Mouse (Mus musculus) embryonic fibroblast, embryonic 13.5 days (primary cell): Measurements from ENCODE around the gene St8sia1. TPM values are rescaled to one million over a fixed set of nuclear protein-coding genes. Genes with fewer than 3 reads are reported as not detected.

Experiments used
- H3K27ac ChIP-seq: 2 replicates; pipeline ENCODE4 v1.5.1; 2012; ENCODE audit warnings: low read length, control low read depth, inconsistent platforms; ENCODE audit not compliant: insufficient read depth
- H3K4me1 ChIP-seq: 2 replicates; pipeline ENCODE4 v1.6.1; 2011; ENCODE audit warnings: low read length; ENCODE audit not compliant: control insufficient read depth, insufficient read depth
- H3K4me3 ChIP-seq: 2 replicates; pipeline ENCODE4 v1.5.1; 2011; ENCODE audit warnings: mild to moderate bottlenecking, control low read depth, low read length; ENCODE audit not compliant: insufficient read depth
- CTCF ChIP-seq: IDR thresholded peaks from 2 replicates; pipeline ENCODE4 v1.5.1; 2011; ENCODE audit warnings: mild to moderate bottlenecking, control low read depth, low read length, moderate library complexity, borderline replicate concordance; ENCODE audit not compliant: insufficient read depth
- POLR2A ChIP-seq: IDR thresholded peaks from 2 replicates; pipeline ENCODE4 v1.6.1; 2011; ENCODE audit warnings: low read depth, mild to moderate bottlenecking, control low read depth, low read length, moderate library complexity
- polyA plus RNA-seq: library from polyadenylated mRNA; stranded (reverse); fragments of >200 nt; gene quantifications from 2 replicates; pipeline ENCODE4 v1.2.4, GENCODE M21; 2011; ENCODE audit warnings: low read depth; ENCODE audit not compliant: missing spikeins, insufficient read length

St8sia1 gene
- polyA plus RNA-seq, 1 experiment = 0.07 TPM

- no peak for TF ChIP-seq POLR2A
- TF ChIP-seq CTCF = no peak
- no peaks in the 10 kb centered on the region for H3K4me1 ChIP-seq
- no peak overlapping the region for H3K27ac ChIP-seq
Measured at GRCm38 (mm10) chr6:142946069-142946871, 18.0 kb downstream of the St8sia1 start.

GRCm38 (mm10) chr6:142945461-142945860, 18.8 kb downstream of the St8sia1 start:
- no peak for TF ChIP-seq CTCF
- no peak for TF ChIP-seq POLR2A
- no peak overlapping the region for H3K27ac ChIP-seq
- H3K4me3 ChIP-seq = no peak overlapping the region
- H3K4me1 ChIP-seq = no peaks in the 10 kb centered on the region

More at GRCm38 (mm10) chr6:142946069-142946871, 18.0 kb downstream of the St8sia1 start:
- H3K4me3 ChIP-seq = no peak overlapping the region

GRCm38 (mm10) chr6:142944470-142944869, 19.8 kb downstream of the St8sia1 start:
- Histone ChIP-seq H3K4me3 (no peak overlapping the region), H3K4me1 (no peaks in the 10 kb centered on the region), H3K27ac (no peak overlapping the region)
- TF ChIP-seq CTCF (no peak), POLR2A (no peak)

GRCm38 (mm10) chr6:142943419-142943818, 20.8 kb downstream of the St8sia1 start:
- no peak overlapping the region for H3K27ac ChIP-seq
- no peak for TF ChIP-seq CTCF
- TF ChIP-seq POLR2A = no peak
- no peak overlapping the region for H3K4me3 ChIP-seq
- no peaks in the 10 kb centered on the region for H3K4me1 ChIP-seq

GRCm38 (mm10) chr6:142941596-142942381, 22.5 kb downstream of the St8sia1 start:
- Histone ChIP-seq H3K4me1 (no peaks in the 10 kb centered on the region), H3K27ac (no peak overlapping the region), H3K4me3 (no peak overlapping the region)
- TF ChIP-seq CTCF = no peak
- no peak for TF ChIP-seq POLR2A

GRCm38 (mm10) chr6:142941078-142941477, 23.2 kb downstream of the St8sia1 start:
- TF ChIP-seq CTCF = no peak
- TF ChIP-seq POLR2A = no peak
- Histone ChIP-seq H3K27ac (no peak overlapping the region), H3K4me1 (no peaks in the 10 kb centered on the region), H3K4me3 (no peak overlapping the region)

- no peaks in the 10 kb centered on the region for H3K4me1 ChIP-seq
- no peak overlapping the region for H3K4me3 ChIP-seq
- TF ChIP-seq CTCF (no peak), POLR2A (no peak)
- H3K27ac ChIP-seq = no peak overlapping the region
Measured at GRCm38 (mm10) chr6:142938549-142939345, 25.5 kb downstream of the St8sia1 start.

- Histone ChIP-seq H3K27ac (no peak overlapping the region), H3K4me1 (no peaks in the 10 kb centered on the region), H3K4me3 (no peak overlapping the region)
- TF ChIP-seq CTCF (no peak), POLR2A (no peak)
Measured at GRCm38 (mm10) chr6:142938074-142938473, 26.2 kb downstream of the St8sia1 start.

GRCm38 (mm10) chr6:142932582-142932981, 31.7 kb downstream of the St8sia1 start:
- no peak overlapping the region for H3K4me3 ChIP-seq
- TF ChIP-seq POLR2A = no peak
- no peaks in the 10 kb centered on the region for H3K4me1 ChIP-seq
- no peak overlapping the region for H3K27ac ChIP-seq

- Histone ChIP-seq H3K4me1 (no peaks in the 10 kb centered on the region), H3K27ac (no peak overlapping the region), H3K4me3 (no peak overlapping the region)
- TF ChIP-seq POLR2A = no peak
- TF ChIP-seq CTCF = no peak
Measured at GRCm38 (mm10) chr6:142932144-142932543, 32.1 kb downstream of the St8sia1 start.
